Mouse (Mus musculus): ENCODE data around the gene AY358078. TPM values are rescaled to one million over a fixed set of nuclear protein-coding genes. Genes with fewer than 3 reads are reported as not detected.

AY358078 gene
- polyA plus RNA-seq (2012; rRNA removed; ENCODE audit: low replicate concordance), result not detected in 2 replicates

GRCm38 (mm10) chr14:51799746-51800145 lies at the start of gene AY358078:
Gene AY358078, plus strand, starts transcription at chr14:51800046.

DNA sequence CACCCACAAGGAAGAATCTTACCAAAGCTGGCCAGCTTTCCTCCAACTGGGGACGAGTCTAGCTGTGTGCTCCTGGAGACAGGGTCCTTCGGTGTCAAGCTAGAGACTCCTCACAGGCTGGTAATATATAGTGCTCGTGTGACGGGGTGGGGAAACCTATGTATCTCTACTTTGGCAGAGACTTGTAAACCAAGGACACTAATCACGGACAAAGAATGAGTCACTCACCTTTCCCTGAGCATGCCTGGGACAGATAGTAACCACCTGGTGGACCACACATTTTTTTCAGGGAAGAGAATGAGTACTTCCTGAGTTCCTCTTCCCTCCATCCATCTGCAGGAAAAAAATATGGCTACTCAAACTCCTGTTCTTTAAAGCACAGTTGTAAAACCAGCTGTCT lies 26.4 kb upstream of the AY358078 start, which contains the start of gene Ang4:
Gene Ang4, minus strand, starts transcription at position 101 of the 400 bp plus-strand sequence.

GRCm38 (mm10) chr14:51853399-51853798 lies 53.6 kb downstream of the AY358078 start, which contains the start of gene Ear6:
Gene Ear6, plus strand, starts transcription at chr14:51853699.

Other genes starting within 250 kb of the AY358078 start
- not detected in 2 replicates for gene Gm5622, start 247.3 kb upstream of the AY358078 start, polyA plus RNA-seq (2012; rRNA removed; ENCODE audit: low replicate concordance)
- gene Gm17175, start 226.0 kb upstream of the AY358078 start, polyA plus RNA-seq (2012; rRNA removed; ENCODE audit: low replicate concordance), result not detected in 2 replicates
- gene Gm17174, start 207.9 kb upstream of the AY358078 start, polyA plus RNA-seq (2012; rRNA removed; ENCODE audit: low replicate concordance), result not detected in 2 replicates
- gene Gm17078, start 188.7 kb upstream of the AY358078 start, polyA plus RNA-seq (2012; rRNA removed; ENCODE audit: low replicate concordance), result not detected in 2 replicates
- not detected in 2 replicates for gene Gm4181, start 164.4 kb upstream of the AY358078 start, polyA plus RNA-seq (2012; rRNA removed; ENCODE audit: low replicate concordance)
- gene Gm17079, start 104.6 kb upstream of the AY358078 start, polyA plus RNA-seq (2012; rRNA removed; ENCODE audit: low replicate concordance), result not detected in 2 replicates
- not detected in 2 replicates for gene Gm5800, start 82.9 kb upstream of the AY358078 start, polyA plus RNA-seq (2012; rRNA removed; ENCODE audit: low replicate concordance)
- gene Ang4, start 26.5 kb upstream of the AY358078 start, polyA plus RNA-seq (2012; rRNA removed; ENCODE audit: low replicate concordance), result not detected in 2 replicates
- 0.24 TPM in 1 of 2 replicates, not detected in the other for gene Ear6, start 53.7 kb downstream of the AY358078 start, polyA plus RNA-seq (2012; rRNA removed; ENCODE audit: low replicate concordance)
- gene Mettl17, start 84.8 kb downstream of the AY358078 start, polyA plus RNA-seq (2012; rRNA removed; ENCODE audit: low replicate concordance), result 34.0 and 54.5 TPM in 2 replicates
- gene Slc39a2, start 92.8 kb downstream of the AY358078 start, polyA plus RNA-seq (2012; rRNA removed; ENCODE audit: low replicate concordance), result 0.45 and 1.7 TPM in 2 replicates
- gene Ndrg2, start 114.1 kb downstream of the AY358078 start, polyA plus RNA-seq (2012; rRNA removed; ENCODE audit: low replicate concordance), result 336 and 972 TPM in 2 replicates
- not detected in 2 replicates for gene Tppp2, start 118.4 kb downstream of the AY358078 start, polyA plus RNA-seq (2012; rRNA removed; ENCODE audit: low replicate concordance)
- gene Rnase13, start 122.7 kb downstream of the AY358078 start, polyA plus RNA-seq (2012; rRNA removed; ENCODE audit: low replicate concordance), result 0.20 TPM in 1 of 2 replicates, not detected in the other
- gene Arhgef40, start 184.7 kb downstream of the AY358078 start, polyA plus RNA-seq (2012; rRNA removed; ENCODE audit: low replicate concordance), result 85.1 and 106 TPM in 2 replicates
- gene Tmem253, start 215.6 kb downstream of the AY358078 start, polyA plus RNA-seq (2012; rRNA removed; ENCODE audit: low replicate concordance), result 0.65 and 2.1 TPM in 2 replicates
- 81.4 and 110 TPM in 2 replicates for gene Zfp219, start 220.7 kb downstream of the AY358078 start, polyA plus RNA-seq (2012; rRNA removed; ENCODE audit: low replicate concordance)
- not detected in 2 replicates for gene Olfr221, start 242.4 kb downstream of the AY358078 start, polyA plus RNA-seq (2012; rRNA removed; ENCODE audit: low replicate concordance)